Mouse (Mus musculus): Measurements from ENCODE around the gene Speer4f1.
"Not testable (repeated sequence)": the region's sequence is repeated elsewhere in the genome, so short reads cannot be mapped to it uniquely, and the experiment has no call there.

DNA sequence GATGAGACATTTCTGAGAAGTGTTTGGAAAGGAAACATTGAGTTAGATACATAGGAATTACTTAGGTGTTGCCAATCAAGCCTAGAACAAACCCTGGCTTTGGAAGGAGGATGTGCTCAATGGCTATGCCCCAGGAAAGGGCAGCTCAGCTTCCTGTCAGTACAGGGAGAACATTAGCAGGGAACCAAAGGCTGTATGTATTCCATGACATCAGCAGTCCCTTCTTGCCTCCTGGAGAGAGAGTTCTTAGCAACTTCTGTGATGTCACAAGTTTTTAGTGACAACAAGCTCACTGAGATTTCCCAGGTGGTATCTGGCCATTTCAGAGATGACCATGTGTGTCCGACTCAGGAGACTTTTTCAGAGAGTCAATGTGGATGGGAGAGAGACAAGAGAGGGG lies at the start of gene Speer4f1:
- TF ChIP-seq CTCF (IDR thresholded peaks at IDR 0.05; ENCODE audit: control insufficient read depth, insufficient read depth, insufficient replicate concordance, low read depth, low read length); POLR2A (IDR thresholded peaks at IDR 0.05; ENCODE audit: control insufficient read depth, low read depth, low read length): not testable (repeated sequence)
